Mouse (Mus musculus) liver, adult 10 weeks (tissue): ENCODE measurements around the gene Slco4a1. TPM values are rescaled to one million over a fixed set of nuclear protein-coding genes. Genes with fewer than 3 reads are reported as not detected.

Source experiments
- polyA plus RNA-seq: library from polyadenylated mRNA; stranded (reverse); fragments of 350-450 nt; fragmentation: Illumina TruSeq; extraction: RNeasy Lipid Tissue Mini Kit (QIAGEN cat#74804); gene quantifications from one replicate; pipeline ENCODE4 v1.2.3, GENCODE M21; 2014; ENCODE audit warnings: low read depth, low replicate concordance

The Slco4a1 gene
- not detected for polyA plus RNA-seq

GRCm38 (mm10) chr2:180455723-180456698, at the start of gene Slco4a1:
Gene Slco4a1, plus strand, starts transcription at chr2:180456245.

GRCm38 (mm10) chr2:180499741-180500140, 43.7 kb downstream of the Slco4a1 start, which contains the start of gene Ntsr1:
Gene Ntsr1, plus strand, starts transcription at chr2:180499976.

Other genes starting within 250 kb of the Slco4a1 start
- 0.26 TPM for gene Lama5, start 230.4 kb upstream of the Slco4a1 start, polyA plus RNA-seq
- 101 TPM for gene Rps21, start 198.9 kb upstream of the Slco4a1 start, polyA plus RNA-seq
- gene Cables2, start 182.7 kb upstream of the Slco4a1 start, polyA plus RNA-seq = 11.5 TPM
- not detected for gene Rbbp8nl, start 166.4 kb upstream of the Slco4a1 start, polyA plus RNA-seq
- not detected for gene Gata5, start 121.5 kb upstream of the Slco4a1 start, polyA plus RNA-seq
- gene Ntsr1, start 43.7 kb downstream of the Slco4a1 start, polyA plus RNA-seq = not detected
- gene Mrgbp, start 125.1 kb downstream of the Slco4a1 start, polyA plus RNA-seq = 7.9 TPM
- gene Ogfr, start 133.0 kb downstream of the Slco4a1 start, polyA plus RNA-seq = 14.8 TPM
- gene Col9a3, start 141.5 kb downstream of the Slco4a1 start, polyA plus RNA-seq = not detected
- not detected for gene Tcfl5, start 186.5 kb downstream of the Slco4a1 start, polyA plus RNA-seq